Mouse (Mus musculus) liver, postnatal 0 days (tissue): Measurements from ENCODE around the gene Phb. TPM values are rescaled to one million over a fixed set of nuclear protein-coding genes. Genes with fewer than 3 reads are reported as not detected.
"Not testable (repeated sequence)": the region's sequence is repeated elsewhere in the genome, so short reads cannot be mapped to it uniquely, and the experiment has no call there.

Experiments used
- ATAC-seq: fragments of 200-750 bp; cut with Nextera tagmentation; 2 replicates; pipeline ENCODE4 v1.8.0; 2017; ENCODE audit warnings: mild to moderate bottlenecking, moderate library complexity
- DNase-seq: peaks from one replicate; pipeline ENCODE4 v3.0.0-alpha.2; 2016
- H3K27ac ChIP-seq: fragments of 300-500 bp; sonication (generic); 2 replicates; pipeline ENCODE4 v1.5.1; 2014; ENCODE audit warnings: antibody characterized with exemption, moderate library complexity, mild to moderate bottlenecking, low read depth
- H3K27me3 ChIP-seq: fragments of 300-500 bp; sonication (generic); 2 replicates; pipeline ENCODE4 v1.6.1; 2014; ENCODE audit warnings: low read length, control low read depth, mixed read lengths; ENCODE audit not compliant: insufficient read depth
- H3K36me3 ChIP-seq: fragments of 300-500 bp; sonication (generic); replicated peaks from 2 replicates; pipeline ENCODE4 v1.6.1; 2014; ENCODE audit warnings: mild to moderate bottlenecking, control low read depth, low read length, moderate library complexity, mixed read lengths; ENCODE audit not compliant: insufficient read depth
- H3K4me1 ChIP-seq: fragments of 300-500 bp; sonication (generic); 2 replicates; pipeline ENCODE4 v1.6.1; 2014; ENCODE audit warnings: antibody characterized with exemption, mild to moderate bottlenecking, control low read depth; ENCODE audit not compliant: insufficient read depth
- H3K4me2 ChIP-seq: fragments of 300-500 bp; sonication (generic); 2 replicates; pipeline ENCODE4 v1.6.1; 2014; ENCODE audit warnings: low read depth, mild to moderate bottlenecking, low read length, moderate library complexity, mixed read lengths
- H3K4me3 ChIP-seq: fragments of 300-500 bp; sonication (generic); 2 replicates; pipeline ENCODE4 v1.5.1; 2014; ENCODE audit warnings: low read depth, low read length
- H3K9ac ChIP-seq: fragments of 300-500 bp; sonication (generic); replicated peaks from 2 replicates; pipeline ENCODE4 v1.6.1; 2014; ENCODE audit warnings: mild to moderate bottlenecking, moderate library complexity
- H3K9me3 ChIP-seq: fragments of 300-500 bp; sonication (generic); 2 replicates; pipeline ENCODE4 v1.6.1; 2016; ENCODE audit warnings: mild to moderate bottlenecking, control low read depth, low read length, mixed read lengths
- CTCF ChIP-seq: sonication (generic); IDR thresholded peaks from 2 replicates; pipeline ENCODE4 v1.5.1; 2016; ENCODE audit warnings: antibody characterized with exemption, low read depth
- EP300 ChIP-seq: IDR thresholded peaks from 2 replicates; pipeline ENCODE4 v1.6.1; 2016; ENCODE audit warnings: antibody characterized with exemption, low read depth, mild to moderate bottlenecking
- WGBS: fragments of 180-500 bp; shearing (Covaris S2); extraction: QIAGEN DNeasy Blood & Tissue Kit; methylation state at CpG from one replicate; pipeline ENCODE4 v1.1.7; 2014; ENCODE audit not compliant: insufficient replicate concordance; 5-methylcytosine and 5-hydroxymethylcytosine counted together
- polyA plus RNA-seq: library from polyadenylated mRNA; unstranded; fragments of >200 nt; fragmentation: Nextera tagmentation; extraction: Ambion mirVana; gene quantifications from 2 replicates; pipeline ENCODE4 v1.2.1, GENCODE M21; 2015

The Phb gene
- polyA plus RNA-seq, 1 experiment from 2014 or later, result 236 TPM

DNA sequence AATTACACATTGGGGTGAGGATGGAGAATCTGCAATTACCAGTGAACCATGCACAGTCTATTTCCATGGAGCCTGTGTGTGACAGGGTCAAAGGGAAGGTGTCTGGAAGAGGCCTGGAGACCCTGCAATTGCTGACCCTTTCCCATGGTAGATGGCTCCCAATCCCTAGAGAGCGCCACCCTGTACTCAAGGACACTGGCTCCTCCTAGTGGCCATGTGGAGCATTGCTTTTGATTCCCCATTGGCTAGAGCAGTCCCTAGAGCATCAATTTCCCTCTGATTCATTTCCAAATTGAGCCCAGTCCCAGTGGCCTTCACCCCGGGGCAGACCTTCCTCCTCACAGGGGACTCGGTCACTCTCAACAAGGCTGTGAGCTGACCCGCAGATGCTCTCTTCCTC lies 17.9 kb upstream of the Phb start:
- Histone ChIP-seq H3K27ac (no peak overlapping the region), H3K4me3 (no peak overlapping the region), H3K4me2 (no peak overlapping the region), H3K27me3 (peaks cover 56% of the 10 kb centered on the region), H3K9me3 (no peaks in the 10 kb centered on the region), H3K4me1 (no peaks in the 10 kb centered on the region), H3K9ac (no peak overlapping the region), H3K36me3 (no peaks in the 10 kb centered on the region)
- DNase-seq (peak; percentile 75), ATAC-seq (peak; percentile 31; the same call in 1 of the 2 replicates)
- TF ChIP-seq EP300, result no peak
- TF ChIP-seq CTCF, result peak; percentile 96
- WGBS, result 3% methylated on average over 4 of the region's 4 CpGs

DNA sequence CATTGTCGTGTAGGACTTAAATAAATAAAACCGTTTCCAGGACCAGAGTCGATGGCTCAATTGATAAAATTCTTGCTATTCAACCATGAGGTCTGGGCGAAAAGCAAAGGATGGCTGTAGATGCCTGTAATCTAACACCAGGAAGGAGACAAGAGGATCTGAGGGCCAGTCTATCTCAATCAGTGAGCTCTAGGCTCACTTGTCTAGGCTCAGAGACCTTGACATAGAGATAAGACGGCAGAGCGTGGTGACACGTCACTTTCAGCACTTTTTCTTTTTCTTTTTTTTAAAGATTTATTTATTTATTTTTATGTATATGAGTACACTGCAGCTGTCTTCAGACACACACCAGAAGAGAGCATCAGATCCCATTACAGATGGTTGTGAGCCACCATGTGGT lies 17.2 kb upstream of the Phb start:
- Histone ChIP-seq H3K4me3 (no peak overlapping the region), H3K4me1 (no peaks in the 10 kb centered on the region), H3K9ac (no peak overlapping the region), H3K4me2 (no peak overlapping the region), H3K27me3 (peaks cover 48% of the 10 kb centered on the region), H3K27ac (no peak overlapping the region), H3K9me3 (no peaks in the 10 kb centered on the region), H3K36me3 (no peaks in the 10 kb centered on the region)
- no peak for DNase-seq
- TF ChIP-seq CTCF (no peak), EP300 (no peak)
- 45% methylated on average over 7 of the region's 7 CpGs for WGBS
- ATAC-seq, result no peak

GRCm38 (mm10) chr11:95650001-95650400 lies 16.8 kb upstream of the Phb start:
- no peak for ATAC-seq
- peaks cover 44% of the 10 kb centered on the region for H3K27me3 ChIP-seq
- WGBS, result 40% methylated on average over 2 of the region's 2 CpGs

DNA sequence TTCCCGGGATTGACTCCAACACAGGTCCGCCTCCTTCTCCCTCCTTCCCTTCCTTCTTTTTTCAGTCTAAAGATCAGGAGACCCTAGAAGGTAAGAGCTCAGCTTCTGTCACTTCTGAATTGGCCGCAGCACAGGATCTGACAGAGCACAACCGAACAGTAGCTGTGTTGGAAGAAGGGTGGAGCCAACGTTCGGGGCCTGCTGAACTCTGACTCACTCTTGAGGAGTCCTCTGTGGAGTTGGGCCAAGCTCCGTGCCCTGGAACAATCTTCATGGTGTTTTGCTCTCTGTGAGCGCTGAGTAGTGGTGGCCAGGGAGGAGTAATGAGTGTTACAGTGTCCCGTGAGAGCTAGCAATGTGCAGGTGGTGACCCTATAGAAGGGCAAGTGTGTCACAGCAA lies 15.8 kb upstream of the Phb start:
- Histone ChIP-seq H3K4me2 (no peak overlapping the region), H3K4me3 (no peak overlapping the region), H3K27ac (no peak overlapping the region), H3K4me1 (no peaks in the 10 kb centered on the region), H3K36me3 (no peaks in the 10 kb centered on the region), H3K27me3 (peaks cover 34% of the 10 kb centered on the region), H3K9ac (no peak overlapping the region), H3K9me3 (no peaks in the 10 kb centered on the region)
- TF ChIP-seq EP300 (no peak), CTCF (no peak)
- no peak for ATAC-seq
- DNase-seq, result no peak
- WGBS, result 58% methylated on average over 9 of the region's 9 CpGs

More at GRCm38 (mm10) chr11:95650001-95650400, 16.8 kb upstream of the Phb start:
- no peaks in the 10 kb centered on the region for H3K36me3 ChIP-seq
- H3K4me3 ChIP-seq, result no peak overlapping the region
- no peak overlapping the region for H3K9ac ChIP-seq
- H3K9me3 ChIP-seq, result no peaks in the 10 kb centered on the region
- no peak overlapping the region for H3K27ac ChIP-seq
- no peak for DNase-seq
- H3K4me2 ChIP-seq, result no peak overlapping the region
- H3K4me1 ChIP-seq, result no peaks in the 10 kb centered on the region
- TF ChIP-seq CTCF (no peak), EP300 (no peak)

DNA sequence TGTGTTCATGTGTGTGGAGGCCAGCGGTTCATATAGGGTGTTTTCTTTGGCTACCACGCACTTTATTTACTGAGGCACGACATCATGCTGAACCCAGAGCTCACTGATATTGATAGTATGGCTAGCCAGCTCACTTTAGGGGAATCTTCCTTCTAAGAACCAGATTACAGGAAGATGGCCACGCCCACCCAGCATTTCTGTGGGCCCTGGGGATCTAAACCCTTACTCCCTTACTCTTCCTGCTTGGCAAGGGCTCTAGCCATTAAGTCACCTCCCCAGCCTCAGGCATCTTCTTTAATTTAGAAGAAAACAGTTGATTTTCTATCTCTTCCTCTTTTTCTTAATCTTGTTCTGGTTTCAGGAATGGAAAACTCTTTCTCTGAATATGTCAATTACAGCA lies 9.3 kb upstream of the Phb start:
- H3K4me1 ChIP-seq, result no peaks in the 10 kb centered on the region
- TF ChIP-seq CTCF (no peak), EP300 (no peak)
- no peak overlapping the region for H3K4me2 ChIP-seq
- 64% methylated on average over 4 of the region's 4 CpGs for WGBS
- H3K4me3 ChIP-seq, result no peak overlapping the region
- H3K9ac ChIP-seq, result no peak overlapping the region
- DNase-seq (no peak), ATAC-seq (no peak)
- no peak overlapping the region for H3K27ac ChIP-seq
- H3K9me3 ChIP-seq, result no peaks in the 10 kb centered on the region
- H3K36me3 ChIP-seq, result no peaks in the 10 kb centered on the region
- no peaks in the 10 kb centered on the region for H3K27me3 ChIP-seq

GRCm38 (mm10) chr11:95667177-95667576 lies 420 bp downstream of the Phb start:
- peak overlapping the region; percentile 66 for H3K9ac ChIP-seq
- TF ChIP-seq CTCF, result no peak
- no peak for TF ChIP-seq EP300
- no peaks in the 10 kb centered on the region for H3K9me3 ChIP-seq
- DNase-seq, result peak; percentile 69
- peaks cover 10% of the 10 kb centered on the region for H3K4me1 ChIP-seq
- WGBS, result 1% methylated on average over 11 of the region's 11 CpGs
- peak overlapping the region; percentile 93 for H3K4me2 ChIP-seq
- ATAC-seq, result peak; percentile 52
- peak overlapping the region; percentile 67 for H3K4me3 ChIP-seq
- no peaks in the 10 kb centered on the region for H3K27me3 ChIP-seq
- H3K27ac ChIP-seq, result peak overlapping the region; percentile 94
- peaks cover 23% of the 10 kb centered on the region; the same call in 1 of the 2 replicates for H3K36me3 ChIP-seq

GRCm38 (mm10) chr11:95668086-95668485 lies 1.3 kb downstream of the Phb start:
- not testable (repeated sequence) for H3K9me3 ChIP-seq, ATAC-seq, H3K27me3 ChIP-seq, DNase-seq
- TF ChIP-seq CTCF, result peak; percentile 32
- Histone ChIP-seq H3K9ac (peak overlapping the region; percentile 66; the same call in 1 of the 2 replicates), H3K4me1 (peaks cover 10% of the 10 kb centered on the region), H3K27ac (peak overlapping the region; percentile 94), H3K36me3 (peaks cover 26% of the 10 kb centered on the region), H3K4me3 (peak overlapping the region; percentile 67; the same call in 1 of the 2 replicates), H3K4me2 (peak overlapping the region; percentile 93)
- WGBS, result 79% methylated on average over 7 of the region's 7 CpGs
